Mouse (Mus musculus) erythroblast, embryonic 14.5 days (primary cell): ENCODE results near the gene Zfp978.
"Not testable (repeated sequence)": the region's sequence is repeated elsewhere in the genome, so short reads cannot be mapped to it uniquely, and the experiment has no call there.

Experiments
- GATA1 ChIP-seq: IDR thresholded peaks from 2 replicates; pipeline ENCODE4 v1.6.1; 2012; ENCODE audit warnings: low read length, inconsistent platforms, mixed read lengths
- TAL1 ChIP-seq: IDR thresholded peaks from 3 replicates; pipeline ENCODE4 v1.6.1; 2012; ENCODE audit warnings: low read length, inconsistent platforms, mixed read lengths

GRCm38 (mm10) chr4:147337520-147337919 is 23.6 kb upstream of the Zfp978 start:
- TF ChIP-seq TAL1, GATA1: not testable (repeated sequence)
